Mouse (Mus musculus): ENCODE results near the gene Mki67.

GRCm38 (mm10) chr7:135715642-135716444 is at the start of gene Mki67:
- no peak for TF ChIP-seq CTCF (IDR thresholded peaks at IDR 0.05; ENCODE audit: low read depth)
- TF ChIP-seq EP300 (optimal IDR thresholded peaks at IDR 0.05): no peak

Data from stomach, postnatal 0 days (tissue).